Mouse (Mus musculus) frontal cortex, adult 2 months (tissue): Measurements from ENCODE around the gene Ufl1. TPM values are rescaled to one million over a fixed set of nuclear protein-coding genes. Genes with fewer than 3 reads are reported as not detected.
"Not testable (repeated sequence)": the region's sequence is repeated elsewhere in the genome, so short reads cannot be mapped to it uniquely, and the experiment has no call there.

Experiments
- DNase-seq, 2 experiments: peaks; one replicate each; pipeline ENCODE4 v3.0.0; 2022; ENCODE audit warnings: low spot score in 1 of 2; ENCODE audit errors: extremely low spot score in 1 of 2
- polyA plus RNA-seq: library from polyadenylated mRNA; depleted of rRNA; stranded (reverse); fragments of >200 nt; gene quantifications from 2 replicates; pipeline ENCODE4 v1.2.3, GENCODE M21; 2012; rRNA removed

The Ufl1 gene
- polyA plus RNA-seq, result 14.5 and 15.4 TPM in 2 replicates

- peak; percentile 88 to 98 for DNase-seq
Measured at GRCm38 (mm10) chr4:25281671-25282038, at the start of gene Ufl1. Gene Ufl1 (minus strand): TSS chr4:25281821.

GRCm38 (mm10) chr4:25325684-25326220 lies 44.1 kb upstream of the Ufl1 start:
- DNase-seq, result no peak

GRCm38 (mm10) chr4:25322631-25323178 lies 41.1 kb upstream of the Ufl1 start:
- DNase-seq, result peak in 1 of 2 experiments; percentile 4

GRCm38 (mm10) chr4:25313767-25314166 lies 32.1 kb upstream of the Ufl1 start:
- DNase-seq, result no peak

- DNase-seq, result not testable (repeated sequence)
Measured at GRCm38 (mm10) chr4:25285002-25285401, 3.4 kb upstream of the Ufl1 start.

GRCm38 (mm10) chr4:25280938-25281670 lies 517 bp downstream of the Ufl1 start:
- DNase-seq, result peak in 1 of 2 experiments; percentile 54

GRCm38 (mm10) chr4:25272861-25273627 lies 8.6 kb downstream of the Ufl1 start:
- no peak for DNase-seq

- no peak for DNase-seq
Measured at GRCm38 (mm10) chr4:25271926-25272325, 9.7 kb downstream of the Ufl1 start.

GRCm38 (mm10) chr4:25267144-25267543 lies 14.5 kb downstream of the Ufl1 start:
- no peak for DNase-seq

- no peak for DNase-seq
Measured at GRCm38 (mm10) chr4:25257822-25258398, 23.7 kb downstream of the Ufl1 start.

GRCm38 (mm10) chr4:25242776-25243175 lies 38.8 kb downstream of the Ufl1 start, which contains the start of gene Fhl5:
Gene Fhl5 (minus strand): TSS chr4:25242876.
- no peak for DNase-seq

- DNase-seq, result not testable (repeated sequence)
Measured at GRCm38 (mm10) chr4:25235663-25236062, 46.0 kb downstream of the Ufl1 start.

- DNase-seq, result not testable (repeated sequence)
Measured at GRCm38 (mm10) chr4:25233767-25234166, 47.9 kb downstream of the Ufl1 start.

GRCm38 (mm10) chr4:25232546-25232945 lies 49.1 kb downstream of the Ufl1 start:
- DNase-seq, result no peak

GRCm38 (mm10) chr4:25227527-25227926 lies 54.1 kb downstream of the Ufl1 start:
- DNase-seq, result no peak

- DNase-seq, result no peak
Measured at GRCm38 (mm10) chr4:25221927-25222326, 59.7 kb downstream of the Ufl1 start.

- DNase-seq, result no peak
Measured at GRCm38 (mm10) chr4:25213451-25213850, 68.2 kb downstream of the Ufl1 start.

GRCm38 (mm10) chr4:25206166-25206565 lies 75.5 kb downstream of the Ufl1 start:
- DNase-seq, result no peak
